Mouse (Mus musculus) spleen, adult 2 months (tissue): Measurements from ENCODE around the gene Foxc2.

Source experiments
- CTCF ChIP-seq: fragments of 200-500 bp; IDR thresholded peaks from 2 replicates; pipeline ENCODE4 v1.5.1; 2011; ENCODE audit warnings: mild to moderate bottlenecking, inconsistent platforms; ENCODE audit not compliant: insufficient read depth, insufficient read length, insufficient replicate concordance; ENCODE audit errors: extremely low read depth
- POLR2A ChIP-seq: fragments of 200-500 bp; IDR thresholded peaks from 2 replicates; pipeline ENCODE4 v1.6.1; 2011; ENCODE audit warnings: low read depth, low read length, inconsistent platforms

DNA sequence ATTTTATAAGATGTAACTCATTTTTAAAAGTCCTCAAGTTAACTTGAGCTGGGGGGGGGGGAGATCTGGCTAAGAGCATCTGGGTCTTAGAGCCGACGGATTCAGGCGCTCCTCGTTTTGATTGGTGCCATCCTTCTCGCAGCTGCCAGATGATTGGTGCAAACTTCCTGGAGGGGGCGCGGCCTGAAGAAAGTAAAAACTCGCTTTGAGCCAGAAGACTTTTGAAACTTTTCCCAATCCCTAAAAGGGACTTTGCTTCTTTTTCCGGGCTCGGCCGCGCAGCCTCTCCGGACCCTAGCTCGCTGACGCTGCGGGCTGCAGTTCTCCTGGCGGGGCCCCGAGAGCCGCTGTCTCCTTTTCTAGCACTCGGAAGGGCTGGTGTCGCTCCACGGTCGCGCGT lies at the start of gene Foxc2:
- TF ChIP-seq CTCF (no peak), POLR2A (no peak)
